Mouse (Mus musculus): Measurements from ENCODE around the gene Zfp366.

Gene Zfp366

DNA sequence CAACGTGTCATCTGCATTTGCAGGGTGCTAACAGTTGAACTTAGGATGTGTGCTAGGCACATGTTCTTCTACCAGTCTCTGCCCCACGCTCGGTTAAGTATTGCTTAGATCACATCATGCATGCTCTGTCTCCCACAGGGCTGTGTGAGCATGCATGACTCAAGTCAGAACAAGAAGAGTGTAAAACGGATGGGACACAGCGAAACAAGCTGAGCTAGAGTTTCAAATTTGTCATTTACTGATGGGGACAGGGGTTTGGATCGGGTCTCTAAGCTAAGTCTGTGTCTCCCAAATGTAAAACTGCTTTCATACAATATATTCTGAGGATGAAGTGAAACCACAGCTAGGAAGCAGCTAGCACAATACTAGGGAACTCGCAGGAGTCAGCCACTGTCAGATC, 2.2 kb downstream of the Zfp366 start:
- no peak for DNase-seq (ENCODE audit: low spot score in 2 of 2)

DNA sequence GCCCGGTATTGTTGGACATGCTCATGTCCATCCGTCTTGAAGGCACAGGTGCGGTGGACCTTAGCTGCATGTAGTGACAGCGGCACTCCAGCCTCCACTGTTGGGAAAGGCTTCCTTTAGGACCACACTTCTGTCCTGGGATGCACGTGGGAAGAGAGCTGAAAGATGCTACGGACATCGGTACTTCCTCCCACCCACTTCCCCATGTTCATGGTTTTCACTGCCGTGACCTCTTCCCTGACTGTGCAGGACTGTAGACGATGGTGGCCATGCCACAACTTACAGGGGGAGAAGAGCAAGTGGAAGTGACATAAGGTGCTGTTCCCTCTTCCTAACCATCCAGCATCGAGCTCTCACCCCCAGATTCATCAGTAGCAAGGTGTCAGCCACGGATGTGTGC, 2.8 kb downstream of the Zfp366 start:
- DNase-seq (ENCODE audit: low spot score in 2 of 2) = no peak

DNA sequence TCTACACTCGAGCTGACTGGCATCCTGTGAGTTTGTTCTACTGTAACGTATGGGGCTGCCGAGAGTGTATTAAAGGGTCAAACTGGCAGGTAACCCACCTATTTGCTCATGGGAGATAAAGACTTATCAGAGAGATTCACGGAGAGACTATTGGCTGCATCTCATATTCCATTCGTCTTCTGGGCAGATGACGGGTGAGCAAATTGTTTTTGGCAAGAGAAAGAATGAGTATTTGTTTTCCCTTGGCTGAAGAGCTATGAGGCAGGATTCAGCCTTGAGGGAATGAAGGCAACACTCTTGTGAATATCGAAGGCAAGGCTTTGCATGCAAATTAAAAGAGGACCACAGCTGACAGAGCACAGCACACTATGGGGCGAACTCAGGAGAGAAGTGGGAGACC, 4.0 kb downstream of the Zfp366 start:
- DNase-seq (ENCODE audit: low spot score in 2 of 2) = no peak

DNA sequence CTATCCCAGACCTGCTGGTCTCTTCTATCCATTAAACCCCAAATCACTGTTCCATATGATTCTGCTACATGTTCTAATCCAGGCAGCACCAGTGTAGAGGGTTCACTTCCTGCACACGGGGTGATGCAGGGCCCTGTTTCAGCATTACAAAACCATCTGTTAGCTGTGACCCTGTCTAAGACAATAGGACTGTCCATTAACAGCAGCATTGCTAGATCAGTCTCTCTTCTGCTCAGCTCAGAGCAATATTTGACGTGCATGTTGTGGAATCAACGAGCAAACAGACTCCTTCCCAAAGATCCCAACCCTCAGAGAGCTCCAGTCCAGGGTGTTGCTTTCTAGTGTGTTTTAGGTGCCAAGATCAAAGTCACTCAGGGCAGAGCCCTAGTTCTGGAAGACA, 5.0 kb downstream of the Zfp366 start:
- DNase-seq (ENCODE audit: low spot score in 2 of 2) = no peak

DNA sequence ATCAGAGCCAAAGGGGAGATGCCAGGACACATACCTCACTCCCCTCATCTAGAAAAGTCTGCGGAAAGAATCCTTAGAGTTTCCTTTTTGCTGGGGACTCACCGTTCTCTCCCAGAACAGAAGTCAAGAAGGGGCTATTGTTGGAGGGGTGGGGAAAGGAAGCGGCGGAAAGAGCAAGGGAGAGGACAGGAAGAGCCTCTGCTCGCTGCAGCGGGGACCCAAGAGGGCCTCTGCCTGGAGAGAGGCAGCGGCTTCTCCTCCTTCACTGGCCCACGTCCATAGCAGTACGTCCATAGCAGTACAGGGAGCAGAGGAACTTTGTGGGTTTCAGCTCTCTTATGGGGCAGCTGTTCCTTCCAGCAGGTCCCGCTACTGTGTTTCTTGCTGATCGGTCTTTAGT, 5.8 kb downstream of the Zfp366 start:
- peak in 1 of 2 experiments; percentile 20 for DNase-seq (ENCODE audit: low spot score in 2 of 2)

DNA sequence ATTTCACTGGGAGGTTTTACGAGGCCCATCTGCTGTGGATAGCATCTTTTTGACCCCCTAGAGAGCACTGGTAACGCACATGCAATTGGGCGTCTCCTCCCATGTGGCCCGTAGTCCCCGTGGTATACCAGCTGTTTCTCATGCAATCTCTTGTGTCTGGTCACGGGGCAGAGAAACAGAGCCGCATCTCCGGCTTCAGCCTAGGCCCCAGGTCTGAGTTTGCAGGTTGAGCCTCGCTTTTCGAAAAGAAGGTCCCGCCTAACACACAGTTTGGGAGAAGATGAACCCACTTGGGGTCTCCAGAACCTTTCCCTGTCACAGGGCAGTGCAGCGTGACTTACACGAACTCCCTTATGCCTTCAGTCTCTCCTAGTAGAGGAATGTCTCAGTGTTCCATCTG, 6.4 kb downstream of the Zfp366 start:
- DNase-seq (ENCODE audit: low spot score in 2 of 2) = no peak

DNA sequence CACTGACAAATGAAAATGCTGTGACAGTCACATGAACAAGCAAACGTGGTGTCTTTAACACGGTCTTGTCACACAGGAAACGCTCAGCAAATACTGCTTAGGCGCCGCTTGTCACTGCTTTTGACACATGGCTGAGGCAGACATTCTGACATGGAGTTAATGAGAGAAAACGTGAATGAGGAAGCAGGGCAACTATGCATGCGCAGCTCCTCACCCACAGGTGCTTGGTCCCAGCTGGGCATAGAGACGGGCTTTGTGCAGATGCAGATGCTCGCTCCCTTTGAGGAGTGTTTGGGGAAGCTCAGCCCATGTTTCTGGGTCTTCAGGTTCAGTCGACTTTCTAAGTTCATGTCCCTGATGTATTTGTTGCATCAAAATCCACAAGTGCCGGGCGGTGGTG, 11.7 kb downstream of the Zfp366 start:
- DNase-seq (ENCODE audit: low spot score in 2 of 2) = no peak

DNA sequence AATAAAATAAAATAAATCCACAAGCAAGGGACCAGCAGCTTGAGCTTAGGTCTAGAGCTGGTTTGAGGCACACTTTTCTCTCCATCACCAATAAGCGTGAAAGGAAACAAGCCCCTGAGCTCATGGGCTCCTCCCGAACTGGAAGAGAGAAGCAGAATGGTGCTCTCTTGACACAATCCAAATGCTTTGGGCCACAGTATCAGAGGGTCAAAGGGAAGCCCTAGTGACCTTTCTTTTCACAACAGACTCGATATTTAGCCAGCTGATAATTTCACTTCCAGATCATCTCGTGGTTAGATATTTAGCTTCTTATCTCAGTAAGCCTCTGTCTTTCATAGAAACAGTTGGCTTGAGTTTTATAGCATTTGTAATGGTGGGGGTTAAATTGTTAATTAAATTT, 12.2 kb downstream of the Zfp366 start:
- DNase-seq (ENCODE audit: low spot score in 2 of 2) = no peak

DNA sequence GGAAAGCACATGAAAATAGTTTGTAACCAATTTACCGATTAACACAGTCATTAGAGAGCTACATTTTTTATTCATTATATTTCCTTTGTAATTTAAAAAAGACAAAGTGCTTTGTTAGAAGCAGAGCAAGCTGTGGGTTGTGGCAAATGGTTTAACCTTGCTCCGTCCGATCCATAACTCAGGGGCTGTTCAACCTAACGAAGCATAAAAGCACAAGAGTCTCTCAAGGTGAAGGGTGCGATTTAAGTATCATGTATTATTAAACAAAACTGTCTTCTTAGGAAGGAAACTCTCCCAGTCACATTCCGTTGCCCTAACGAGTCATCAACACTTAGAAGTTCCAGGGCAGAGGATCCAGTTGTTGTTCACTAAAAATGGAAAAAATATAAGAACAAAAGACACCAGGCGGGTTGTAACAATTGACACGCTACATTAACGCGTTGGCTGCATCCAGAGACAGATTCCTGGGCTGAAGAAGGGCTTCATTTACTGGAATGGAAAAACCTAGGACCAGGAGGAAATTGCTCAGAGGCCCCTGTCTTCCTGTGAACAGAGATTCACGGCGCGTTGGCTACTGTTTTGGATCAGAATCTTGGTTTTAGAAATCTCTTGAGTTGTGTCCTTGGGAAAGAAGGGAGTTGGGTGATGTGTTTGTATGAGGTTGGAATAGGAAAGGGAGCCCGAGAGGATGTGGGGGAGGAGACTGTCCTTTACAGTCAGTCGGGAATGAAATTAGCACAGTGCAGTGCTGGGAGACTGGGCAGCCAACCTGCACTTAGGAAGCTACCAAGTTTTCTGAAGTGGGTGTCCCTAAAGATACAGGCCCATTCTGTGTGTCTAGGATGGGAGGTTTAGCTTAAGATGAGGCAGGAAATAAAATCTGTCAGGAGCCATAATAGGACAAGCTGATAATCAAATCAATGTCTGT, 17.3 kb downstream of the Zfp366 start:
- DNase-seq (ENCODE audit: low spot score in 2 of 2) = no peak

DNA sequence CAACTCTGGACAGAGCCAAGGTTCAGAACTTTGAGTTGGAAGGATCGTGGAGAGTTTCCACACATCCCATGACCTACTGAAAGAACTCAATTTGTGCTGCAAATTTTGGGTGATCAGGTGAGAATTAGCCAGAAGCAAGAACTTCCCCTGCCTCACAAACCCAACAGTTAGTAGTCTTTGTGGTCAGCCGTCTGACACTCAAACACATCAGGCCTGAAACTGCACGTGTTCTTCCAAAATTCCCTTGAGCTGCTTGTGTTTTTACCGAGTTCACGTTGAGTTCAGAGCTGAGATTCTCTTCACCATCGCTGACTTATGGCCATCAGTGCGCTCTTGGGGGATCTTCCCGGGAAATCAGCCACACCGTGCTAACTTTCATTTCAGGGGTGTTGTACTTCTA, 22.6 kb downstream of the Zfp366 start:
- DNase-seq (ENCODE audit: low spot score in 2 of 2) = no peak

DNA sequence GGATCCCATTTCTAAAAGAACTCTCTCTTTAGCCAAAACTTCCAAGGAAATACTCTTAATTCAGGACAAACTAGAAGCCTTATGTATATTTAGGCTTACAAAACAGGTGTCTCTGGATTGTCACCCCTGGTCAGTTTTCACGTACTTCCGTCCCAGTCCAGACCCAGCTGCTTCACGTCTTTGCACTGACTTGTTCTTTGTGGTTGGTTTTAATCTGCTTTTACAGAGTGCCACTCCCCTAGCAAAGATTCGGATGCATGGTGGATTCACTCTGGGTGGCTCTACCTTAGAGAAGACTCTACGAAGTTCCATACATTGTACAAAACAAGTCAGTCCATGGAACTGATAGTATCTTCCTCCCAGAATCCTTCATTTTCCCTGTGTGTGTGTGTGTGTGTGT, 25.2 kb downstream of the Zfp366 start:
- no peak for DNase-seq (ENCODE audit: low spot score in 2 of 2)

DNA sequence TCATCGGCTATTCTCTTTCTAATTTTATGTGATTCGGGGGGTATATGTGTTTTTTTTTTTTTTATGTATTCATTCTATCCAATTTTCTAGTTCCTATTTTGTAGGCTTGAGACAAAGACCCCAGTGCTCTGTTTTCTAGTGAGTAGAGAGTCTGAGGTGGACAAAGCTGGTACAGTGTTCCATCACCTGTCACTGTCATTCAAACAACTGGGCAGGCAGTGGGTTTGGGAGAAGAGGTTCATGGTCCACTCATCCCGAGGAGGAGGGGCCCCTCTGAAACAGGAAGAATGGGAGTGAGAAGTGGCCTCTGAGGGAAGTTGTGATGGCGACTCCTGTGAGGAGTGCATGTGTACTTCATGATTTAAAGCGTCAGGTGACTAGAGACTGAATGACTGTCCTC, 26.2 kb downstream of the Zfp366 start:
- DNase-seq (ENCODE audit: low spot score in 2 of 2) = no peak

DNA sequence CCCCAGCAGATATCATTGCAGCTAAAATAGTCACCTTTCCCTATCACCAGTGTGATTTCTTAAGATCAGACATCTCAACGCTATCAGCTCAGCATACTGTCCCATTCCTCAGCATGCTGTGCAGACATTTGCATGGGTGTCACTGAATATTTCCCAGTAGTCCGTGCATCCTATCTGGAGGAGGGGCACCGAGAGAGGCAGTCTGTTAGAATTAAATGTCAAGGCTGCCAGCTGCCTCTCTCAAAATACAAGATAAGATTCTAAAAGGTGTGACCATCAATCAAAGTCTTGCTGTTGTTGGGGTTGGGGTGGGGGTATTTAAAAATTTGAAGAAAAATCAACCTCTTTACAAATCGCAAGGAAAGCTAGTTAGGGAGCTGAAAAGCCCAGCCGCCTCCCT, 28.4 kb downstream of the Zfp366 start:
- no peak for DNase-seq (ENCODE audit: low spot score in 2 of 2)

DNA sequence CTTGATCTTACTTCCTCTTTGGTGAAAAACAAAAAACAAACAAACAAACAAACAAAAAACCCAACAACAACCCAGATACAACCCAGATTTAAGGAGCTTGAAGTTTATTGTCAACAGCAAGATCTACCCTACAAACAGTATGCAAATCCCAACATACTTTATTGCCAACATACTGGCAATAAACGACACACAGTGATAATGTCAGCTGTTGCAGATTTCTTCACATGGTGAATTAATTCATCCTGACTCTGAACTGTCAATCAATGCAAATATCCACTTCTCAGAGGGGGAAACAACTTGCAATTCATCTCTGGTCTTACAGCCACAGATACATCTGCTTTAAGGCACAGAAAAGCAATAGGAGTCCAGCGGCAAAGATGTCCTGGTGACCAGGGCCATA, 31.4 kb downstream of the Zfp366 start:
- no peak for DNase-seq (ENCODE audit: low spot score in 2 of 2)

DNA sequence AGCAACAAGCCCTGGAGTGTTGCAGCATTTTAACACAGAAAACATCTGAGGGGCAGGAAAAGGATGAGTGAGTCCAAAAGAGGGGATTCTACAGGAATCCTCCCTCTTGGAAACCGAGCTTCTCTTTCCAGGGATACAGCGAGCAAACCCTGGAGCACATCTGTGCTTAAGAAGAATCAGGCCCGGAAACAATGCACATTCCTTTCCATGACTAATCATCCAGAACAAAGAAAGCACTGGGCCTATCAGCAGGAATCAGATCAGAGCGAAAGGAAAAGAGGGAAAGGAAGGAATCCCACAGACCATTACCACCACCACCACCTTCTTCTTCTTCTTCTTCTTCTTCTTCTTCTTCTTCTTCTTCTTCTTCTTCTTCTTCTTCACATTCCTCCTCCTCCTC, 33.4 kb downstream of the Zfp366 start:
- DNase-seq (ENCODE audit: low spot score in 2 of 2) = no peak

DNA sequence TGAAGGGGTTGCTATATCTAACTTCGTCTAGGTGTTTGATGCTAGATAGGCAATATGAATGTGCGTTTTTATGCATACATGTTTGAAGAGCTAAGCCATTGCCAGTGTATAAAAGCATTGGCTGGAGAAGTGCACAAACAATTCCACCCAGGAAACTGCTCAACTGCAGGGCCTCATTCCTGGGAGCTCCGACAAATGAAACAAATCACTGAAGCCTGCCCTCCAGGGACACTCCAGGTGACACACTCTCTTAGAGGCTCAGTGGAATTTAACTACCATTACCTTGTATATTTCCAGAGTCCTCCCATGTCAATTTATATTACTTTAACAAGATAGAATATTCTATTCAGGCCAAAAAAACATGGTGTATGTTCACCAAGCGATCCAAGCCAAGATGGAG, 35.0 kb downstream of the Zfp366 start:
- DNase-seq (ENCODE audit: low spot score in 2 of 2) = no peak

DNA sequence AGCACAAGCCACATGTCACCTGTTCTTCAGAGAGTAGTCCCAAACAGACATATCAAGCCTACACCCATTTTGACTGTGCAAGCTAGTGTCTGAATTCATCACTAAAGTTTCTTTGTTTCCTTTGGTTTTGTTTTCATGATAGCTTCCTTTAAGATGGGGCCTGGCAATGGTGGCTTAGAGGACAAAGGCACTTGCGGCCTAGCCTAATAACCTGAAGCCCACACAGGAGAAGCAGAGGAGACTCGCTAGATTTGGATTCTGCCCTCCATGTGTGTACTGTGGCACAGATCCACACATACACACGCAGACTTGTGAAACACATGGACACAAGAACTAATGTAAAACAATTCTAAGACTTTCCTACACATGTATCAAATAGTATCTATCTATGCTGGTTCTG, 37.4 kb downstream of the Zfp366 start:
- no peak for DNase-seq (ENCODE audit: low spot score in 2 of 2)

DNA sequence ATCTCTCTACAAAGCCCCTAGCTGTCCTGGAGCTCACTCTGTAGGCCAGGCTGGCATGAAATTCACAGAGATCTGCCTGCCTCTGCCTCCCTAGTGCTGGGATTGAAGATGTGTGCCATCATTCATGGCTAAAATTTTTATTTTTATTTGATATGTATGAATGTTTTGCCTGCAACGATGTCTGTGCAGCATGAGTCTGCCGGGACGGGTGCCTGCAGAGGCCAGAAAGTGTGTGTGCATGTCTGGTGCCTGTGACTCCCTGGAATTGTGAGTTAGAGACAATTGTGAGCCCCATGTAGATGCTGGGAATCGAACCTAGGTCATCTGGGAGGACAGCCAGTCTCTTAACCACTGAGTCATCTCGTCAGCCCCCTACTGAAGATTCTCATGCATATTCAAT, 37.9 kb downstream of the Zfp366 start:
- no peak for DNase-seq (ENCODE audit: low spot score in 2 of 2)

DNA sequence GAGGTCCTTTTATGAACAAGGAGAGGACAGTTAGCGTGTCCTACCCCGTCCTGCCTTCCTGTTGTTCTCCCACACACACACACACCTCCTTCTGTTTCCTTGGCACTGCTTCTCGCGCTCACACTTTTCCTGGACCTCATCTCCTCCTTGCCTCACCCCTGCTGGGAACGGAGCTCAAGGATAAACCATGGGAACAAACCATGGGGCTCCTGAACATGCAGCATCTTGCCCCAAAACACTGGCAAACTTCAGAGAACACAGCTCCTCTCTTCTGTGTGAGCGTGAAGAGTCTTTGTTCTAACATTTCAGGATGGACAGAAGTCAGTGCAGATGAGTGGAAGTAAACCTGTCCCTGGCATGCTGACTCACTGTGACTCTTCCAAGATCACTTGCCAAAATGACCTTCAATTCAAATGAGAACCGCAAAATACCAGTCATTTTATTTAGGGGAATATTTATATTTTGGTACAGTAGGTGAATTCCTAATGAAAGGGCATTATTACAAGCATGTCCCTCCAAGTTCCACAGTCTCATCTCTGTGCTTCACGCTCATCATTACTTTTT, 38.8 kb downstream of the Zfp366 start:
- DNase-seq (ENCODE audit: low spot score in 2 of 2) = no peak

DNA sequence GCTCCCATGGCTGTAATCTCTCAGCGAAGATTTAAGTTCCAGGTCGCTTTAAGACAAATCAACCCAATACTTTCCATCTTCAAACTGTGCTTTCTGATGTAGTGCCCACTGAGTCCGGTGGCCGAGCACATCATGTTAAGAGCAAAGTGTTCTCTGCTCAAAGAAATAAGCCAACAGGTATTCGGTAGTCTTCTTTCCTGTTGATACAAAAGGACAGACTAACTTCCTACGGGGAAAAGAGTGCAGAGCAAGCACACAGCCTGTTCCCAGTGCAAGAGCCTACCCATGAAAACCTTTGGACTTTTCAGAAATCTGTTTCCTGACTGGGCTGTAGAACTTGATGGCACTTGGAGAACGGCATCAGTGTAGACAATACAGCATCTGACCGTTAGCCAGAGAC, 39.3 kb downstream of the Zfp366 start:
- no peak for DNase-seq (ENCODE audit: low spot score in 2 of 2)

DNA sequence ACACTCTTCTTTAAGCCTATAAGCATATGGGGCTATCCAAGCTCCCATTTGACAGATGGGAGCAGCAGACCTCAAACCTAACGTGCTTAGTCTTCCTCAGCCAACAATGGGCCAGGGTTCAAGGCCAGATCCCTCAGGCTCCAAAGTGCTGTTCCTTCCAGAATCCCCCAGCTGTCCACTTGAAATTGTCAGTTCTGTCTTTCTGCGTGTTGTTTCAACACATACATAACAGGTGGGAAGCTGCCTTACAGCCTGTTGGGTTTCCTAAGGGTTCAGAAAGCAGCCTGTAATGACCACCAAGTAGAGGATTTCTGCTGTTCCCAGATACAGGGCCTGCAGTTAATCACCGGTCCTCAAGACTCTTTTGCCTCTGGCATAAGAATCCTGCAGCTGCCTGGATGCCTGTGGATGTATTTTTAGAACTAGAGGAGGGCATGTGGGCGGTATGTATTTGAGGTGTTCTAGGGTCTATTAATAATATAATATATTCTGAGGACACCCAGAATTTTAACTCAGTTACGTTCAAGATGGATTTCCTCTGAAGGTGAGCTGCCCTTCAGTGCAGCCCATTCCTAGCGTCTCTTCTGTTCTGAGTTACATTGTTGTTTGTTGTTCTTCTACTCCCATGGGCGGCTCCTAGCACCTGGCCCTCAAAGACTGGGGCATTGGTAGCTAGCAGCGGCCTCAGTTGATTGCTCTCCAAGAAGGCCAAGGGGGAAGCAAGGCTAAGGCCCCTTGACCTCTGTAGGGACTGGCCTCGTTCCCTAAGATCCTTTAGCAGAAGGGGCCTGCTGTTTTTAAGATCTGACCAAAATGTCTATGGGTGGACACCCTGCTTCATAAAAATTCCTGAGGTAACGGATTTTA, 41.0 kb downstream of the Zfp366 start:
- DNase-seq (ENCODE audit: low spot score in 2 of 2) = no peak

DNA sequence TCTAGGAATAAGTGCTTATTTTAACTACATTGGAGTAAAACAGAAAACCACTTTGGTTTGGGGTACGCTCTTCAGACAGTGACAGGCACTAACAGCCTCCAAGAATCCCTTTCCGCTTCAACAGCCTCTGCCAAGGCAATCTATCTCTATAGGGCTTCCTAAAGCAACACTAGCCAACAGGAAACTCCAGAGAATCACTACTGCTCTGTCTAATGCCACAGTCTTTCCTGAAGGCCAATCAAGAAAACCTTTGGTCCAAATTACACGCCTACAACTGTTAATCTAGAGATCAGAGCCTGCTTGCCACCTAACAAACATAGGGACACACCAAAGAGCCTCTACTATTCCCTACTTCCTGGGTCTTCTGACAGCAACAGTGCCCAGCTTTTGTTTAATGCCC, 42.2 kb downstream of the Zfp366 start:
- no peak for DNase-seq (ENCODE audit: low spot score in 2 of 2)
